Mouse (Mus musculus) spleen, adult 2 months (tissue): ENCODE data around the gene Gba2.

Source experiments
- CTCF ChIP-seq: fragments of 200-500 bp; IDR thresholded peaks from 2 replicates; pipeline ENCODE4 v1.5.1; 2011; ENCODE audit warnings: mild to moderate bottlenecking, inconsistent platforms; ENCODE audit not compliant: insufficient read depth, insufficient read length, insufficient replicate concordance; ENCODE audit errors: extremely low read depth
- POLR2A ChIP-seq: fragments of 200-500 bp; IDR thresholded peaks from 2 replicates; pipeline ENCODE4 v1.6.1; 2011; ENCODE audit warnings: low read depth, low read length, inconsistent platforms

DNA sequence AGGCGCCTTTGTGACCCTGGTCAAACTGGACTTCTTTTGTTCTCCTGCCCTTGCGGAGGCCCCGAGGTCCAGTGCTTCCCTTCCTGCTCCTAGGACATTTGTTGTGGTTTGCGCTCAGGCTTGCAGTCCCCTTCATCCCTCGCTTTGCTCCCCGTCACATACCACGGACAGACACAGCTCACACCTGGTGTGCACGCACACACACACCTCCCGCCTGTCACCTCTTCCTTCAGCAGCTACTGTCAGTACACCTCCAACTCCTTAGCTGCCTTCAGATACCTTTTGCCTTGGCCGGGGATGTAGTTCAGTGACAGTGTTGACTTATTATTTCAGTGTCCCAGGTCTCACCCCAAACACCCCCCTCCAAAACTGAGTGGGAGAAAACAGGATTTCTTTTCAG, 7.0 kb upstream of the Gba2 start:
- TF ChIP-seq POLR2A: no peak
- TF ChIP-seq CTCF: no peak
